In genomic region chr5:32314731-32315130, GRCm38 (mm10) we compare ENCODE assay signal across 16 mouse cellular contexts.
DNase-seq lines count a peak whose midpoint lies in the region; ATAC-seq lines count a peak whose summit lies in the region.
"Had no signal": no experiment of that assay in that cellular context is flagged by ENCODE, and none has a peak within 500 bp of the region (broad histone marks: within the 10 kb centered on the region; RNA-seq: fewer than 3 reads in every experiment).

No protein-coding gene starts in this region.

- H3K4me1 ChIP-seq in embryonic facial prominence, embryonic 14.5 days (ENCODE audit: control insufficient read depth, insufficient read depth, low read length): no peaks in the 10 kb centered on the region
- peaks cover 5% of the 10 kb centered on the region; the same call in 1 of the 2 replicates for H3K4me1 ChIP-seq in embryonic facial prominence, embryonic 10.5 days
- no peaks in the 10 kb centered on the region for H3K4me1 ChIP-seq in midbrain, embryonic 15.5 days
- H3K4me1 ChIP-seq: hindbrain, embryonic 15.5 days; neural tube, embryonic 13.5 days had no signal

- no peak overlapping the region for H3K4me3 ChIP-seq in embryonic facial prominence, embryonic 14.5 days (ENCODE audit: low read depth, low read length)
- H3K4me3 ChIP-seq in embryonic facial prominence, embryonic 10.5 days: no peak overlapping the region
- no peak overlapping the region for H3K4me3 ChIP-seq in midbrain, embryonic 15.5 days
- H3K4me3 ChIP-seq: hindbrain, embryonic 15.5 days; liver, embryonic 15.5 days; midbrain, embryonic 10.5 days; neural tube, embryonic 13.5 days had no signal

- intact Hi-C loops in left cerebral cortex, postnatal 36 days (cut with DNase I): no loop called here

- H3K27ac ChIP-seq in embryonic facial prominence, embryonic 14.5 days (replicated peaks; ENCODE audit: low read depth, low read length): no peak overlapping the region
- no peak overlapping the region for H3K27ac ChIP-seq in embryonic facial prominence, embryonic 10.5 days (replicated peaks)
- H3K27ac ChIP-seq in midbrain, embryonic 15.5 days: no peak overlapping the region
- H3K27ac ChIP-seq: hindbrain, embryonic 15.5 days; liver, embryonic 15.5 days; midbrain, embryonic 10.5 days; neural tube, embryonic 13.5 days had no signal

- H3K27me3 ChIP-seq in embryonic facial prominence, embryonic 14.5 days (replicated peaks; ENCODE audit: control insufficient read depth, insufficient read depth, low read length): no peaks in the 10 kb centered on the region
- H3K27me3 ChIP-seq in embryonic facial prominence, embryonic 10.5 days (replicated peaks; ENCODE audit: low read depth, poor library complexity, severe bottlenecking): no peaks in the 10 kb centered on the region
- H3K27me3 ChIP-seq in midbrain, embryonic 15.5 days (replicated peaks): no peaks in the 10 kb centered on the region
- H3K27me3 ChIP-seq: hindbrain, embryonic 15.5 days; liver, embryonic 15.5 days; neural tube, embryonic 13.5 days had no signal

- no peaks in the 10 kb centered on the region for H3K9me3 ChIP-seq in embryonic facial prominence, embryonic 14.5 days (ENCODE audit: control insufficient read depth, low read length)
- H3K9me3 ChIP-seq in embryonic facial prominence, embryonic 10.5 days: no peaks in the 10 kb centered on the region
- no peaks in the 10 kb centered on the region for H3K9me3 ChIP-seq in midbrain, embryonic 15.5 days
- H3K9me3 ChIP-seq: hindbrain, embryonic 15.5 days; liver, embryonic 15.5 days; midbrain, embryonic 10.5 days; neural tube, embryonic 13.5 days had no signal

- DNase-seq in embryonic facial prominence, embryonic 14.5 days (ENCODE audit: low spot score): peak; percentile 39
- no peak for DNase-seq in embryonic facial prominence, embryonic 10.5 days (ENCODE audit: low spot score)
- peak; percentile 87 for DNase-seq in 3T3-L1 (ENCODE audit: low read depth, low spot score)
- peak; percentile 80 for DNase-seq in fibroblast of lung, adult 2 months (ENCODE audit: low read depth)
- peak; percentile 47 to 48 for DNase-seq in left cerebral cortex, postnatal 36 days (ENCODE audit: low spot score in 2 of 2)
- no peak for DNase-seq in cerebellum, adult 11 months
- no peak for DNase-seq in ovary, postnatal 14 days (ENCODE audit: low spot score)
- DNase-seq: kidney, postnatal 36 days had no signal

- H3K4me2 ChIP-seq in embryonic facial prominence, embryonic 14.5 days (ENCODE audit: low read depth, low read length): no peak overlapping the region
- H3K4me2 ChIP-seq in midbrain, embryonic 15.5 days: no peak overlapping the region
- H3K4me2 ChIP-seq: heart, embryonic 11.5 days; hindbrain, embryonic 15.5 days; liver, embryonic 15.5 days; neural tube, embryonic 13.5 days had no signal

- 69% methylated on average over 2 of the region's 2 CpGs for WGBS in embryonic facial prominence, embryonic 14.5 days
- 60% methylated on average over 2 of the region's 2 CpGs for WGBS in embryonic facial prominence, embryonic 10.5 days
- 76% methylated on average over 2 of the region's 2 CpGs for WGBS in midbrain, embryonic 15.5 days

- peak; percentile 87 for ATAC-seq in embryonic facial prominence, embryonic 14.5 days (ENCODE audit: low read depth)
- ATAC-seq in midbrain, embryonic 15.5 days (replicated peaks): no peak
- ATAC-seq: CD4-positive, CD25-positive, alpha-beta regulatory T cell, adult 4 months; forebrain, embryonic 14.5 days had no signal

- H3K9ac ChIP-seq in embryonic facial prominence, embryonic 14.5 days (ENCODE audit: low read depth, low read length): no peak overlapping the region
- no peak overlapping the region for H3K9ac ChIP-seq in midbrain, embryonic 15.5 days
- H3K9ac ChIP-seq: hindbrain, embryonic 15.5 days; liver, embryonic 15.5 days; neural tube, embryonic 13.5 days had no signal

- no peaks in the 10 kb centered on the region for H3K36me3 ChIP-seq in embryonic facial prominence, embryonic 14.5 days (ENCODE audit: control insufficient read depth, insufficient read depth, low read length)
- H3K36me3 ChIP-seq in embryonic facial prominence, embryonic 10.5 days (replicated peaks): no peaks in the 10 kb centered on the region
- no peaks in the 10 kb centered on the region for H3K36me3 ChIP-seq in midbrain, embryonic 15.5 days (replicated peaks)
- H3K36me3 ChIP-seq: hindbrain, embryonic 15.5 days; liver, embryonic 15.5 days; midbrain, embryonic 10.5 days; neural tube, embryonic 13.5 days had no signal

Comparison
In these comparisons a context has a peak if more than half of its experiments do, and no peak if none do; other contexts are left out.
1. DNase-seq: peak in embryonic facial prominence, embryonic 14.5 days (single experiment), 3T3-L1 (single experiment), fibroblast of lung, adult 2 months (single experiment) and left cerebral cortex, postnatal 36 days (2 of 2); none in embryonic facial prominence, embryonic 10.5 days (single experiment), cerebellum, adult 11 months (single experiment) and ovary, postnatal 14 days (single experiment).